Mouse (Mus musculus): ENCODE data around the gene Tmem260.

- TF ChIP-seq CTCF (IDR thresholded peaks at IDR 0.05): no peak
- TF ChIP-seq EP300 (IDR thresholded peaks at IDR 0.05): no peak
Observed at GRCm38 (mm10) chr14:48514620-48515019, 68.7 kb downstream of the Tmem260 start.
